Mouse (Mus musculus): ENCODE results near the gene Zdhhc11. TPM values are rescaled to one million over a fixed set of nuclear protein-coding genes. Genes with fewer than 3 reads are reported as not detected.
A peak's percentile ranks its signal among the peaks of the same experiment; 100 is the strongest.

Zdhhc11 gene
- polyA plus RNA-seq (2015; fragmentation: Nextera tagmentation; extraction: Ambion mirVana), result not detected in 2 replicates

- Histone ChIP-seq H3K9ac (no peak within 1 kb of the TSS), H3K27ac (replicated peaks) (no peak within 1 kb of the TSS), H3K4me3 (no peak within 1 kb of the TSS), H3K4me1 (replicated peaks) (no peaks in the 10 kb centered on the region), H3K27me3 (no peaks in the 10 kb centered on the region), H3K36me3 (peaks cover 44% of the 10 kb centered on the region), H3K9me3 (no peaks in the 10 kb centered on the region), H3K4me2 (no peak within 1 kb of the TSS)
- WGBS, result 88% methylated on average over 5 of the region's 5 CpGs
- no peak for ATAC-seq (ENCODE audit: low read depth)
Measured at GRCm38 (mm10) chr13:73963551-73963950, at the start of gene Zdhhc11. Gene Zdhhc11, plus strand, starts transcription at chr13:73963851.

GRCm38 (mm10) chr13:73932201-73932600 is 31.4 kb upstream of the Zdhhc11 start:
- H3K27me3 ChIP-seq, result no peaks in the 10 kb centered on the region
- no peak overlapping the region for H3K4me2 ChIP-seq
- H3K9me3 ChIP-seq, result no peaks in the 10 kb centered on the region
- H3K9ac ChIP-seq, result no peak overlapping the region
- peaks cover 6% of the 10 kb centered on the region for H3K4me1 ChIP-seq (replicated peaks)
- 91% methylated on average over 10 of the region's 10 CpGs for WGBS
- H3K27ac ChIP-seq (replicated peaks), result no peak overlapping the region
- peaks cover 30% of the 10 kb centered on the region for H3K36me3 ChIP-seq
- no peak for ATAC-seq (ENCODE audit: low read depth)
- no peak overlapping the region for H3K4me3 ChIP-seq

GRCm38 (mm10) chr13:73936938-73937320 is 26.7 kb upstream of the Zdhhc11 start:
- peak; percentile 41 for ATAC-seq (ENCODE audit: low read depth)

GRCm38 (mm10) chr13:73937321-73938176 is 26.1 kb upstream of the Zdhhc11 start, which contains the start of the genes Trip13 and Brd9:
Gene Trip13, minus strand, starts transcription at chr13:73937784.
Gene Brd9, plus strand, starts transcription at chr13:73937811.
- Histone ChIP-seq H3K36me3 (peaks cover 29% of the 10 kb centered on the region), H3K27ac (replicated peaks) (peak within 1 kb of the TSS; percentile 89), H3K9ac (peak within 1 kb of the TSS; percentile 83), H3K27me3 (no peaks in the 10 kb centered on the region), H3K4me3 (peak within 1 kb of the TSS; percentile 72), H3K4me1 (replicated peaks) (peaks cover 16% of the 10 kb centered on the region), H3K9me3 (no peaks in the 10 kb centered on the region), H3K4me2 (peak within 1 kb of the TSS; percentile 70)
- peak; percentile 96 for ATAC-seq (ENCODE audit: low read depth)
- under 1% methylated on average over 82 of the region's 82 CpGs for WGBS

More at GRCm38 (mm10) chr13:73936938-73937320, 26.7 kb upstream of the Zdhhc11 start:
- Histone ChIP-seq H3K4me1 (replicated peaks) (peaks cover 16% of the 10 kb centered on the region), H3K9me3 (no peaks in the 10 kb centered on the region), H3K9ac (peak overlapping the region; percentile 83), H3K4me2 (peak overlapping the region; percentile 70), H3K27me3 (no peaks in the 10 kb centered on the region), H3K36me3 (peaks cover 26% of the 10 kb centered on the region), H3K27ac (replicated peaks) (no peak overlapping the region), H3K4me3 (peak overlapping the region; percentile 72)
- 16% methylated on average over 5 of the region's 5 CpGs for WGBS

GRCm38 (mm10) chr13:73938177-73938560 is 25.5 kb upstream of the Zdhhc11 start:
- H3K9me3 ChIP-seq, result no peaks in the 10 kb centered on the region
- H3K4me2 ChIP-seq, result peak overlapping the region; percentile 70
- H3K4me1 ChIP-seq (replicated peaks), result peaks cover 16% of the 10 kb centered on the region
- peak overlapping the region; percentile 89 for H3K27ac ChIP-seq (replicated peaks)
- peaks cover 35% of the 10 kb centered on the region for H3K36me3 ChIP-seq
- no peaks in the 10 kb centered on the region for H3K27me3 ChIP-seq
- peak overlapping the region; percentile 83 for H3K9ac ChIP-seq
- 43% methylated on average over 13 of the region's 13 CpGs for WGBS
- ATAC-seq (ENCODE audit: low read depth), result peak; percentile 58
- peak overlapping the region; percentile 72 for H3K4me3 ChIP-seq

- Histone ChIP-seq H3K27me3 (no peaks in the 10 kb centered on the region), H3K36me3 (peaks cover 45% of the 10 kb centered on the region), H3K27ac (replicated peaks) (no peak overlapping the region), H3K4me1 (replicated peaks) (peaks cover 16% of the 10 kb centered on the region), H3K4me2 (no peak overlapping the region), H3K4me3 (no peak overlapping the region), H3K9ac (no peak overlapping the region), H3K9me3 (no peaks in the 10 kb centered on the region)
- ATAC-seq (ENCODE audit: low read depth), result no peak
- 94% methylated on average over 5 of the region's 5 CpGs for WGBS
Measured at GRCm38 (mm10) chr13:73939101-73939500, 24.6 kb upstream of the Zdhhc11 start.

GRCm38 (mm10) chr13:73944606-73945005 is 19.0 kb upstream of the Zdhhc11 start:
- peaks cover 98% of the 10 kb centered on the region for H3K36me3 ChIP-seq
- no peak overlapping the region for H3K4me2 ChIP-seq
- no peak overlapping the region for H3K4me3 ChIP-seq
- H3K4me1 ChIP-seq (replicated peaks), result no peaks in the 10 kb centered on the region
- H3K27ac ChIP-seq (replicated peaks), result no peak overlapping the region
- H3K9ac ChIP-seq, result no peak overlapping the region
- WGBS, result 95% methylated on average over 9 of the region's 9 CpGs
- no peaks in the 10 kb centered on the region for H3K27me3 ChIP-seq
- H3K9me3 ChIP-seq, result no peaks in the 10 kb centered on the region
- ATAC-seq (ENCODE audit: low read depth), result no peak

GRCm38 (mm10) chr13:73953551-73954130 is 10.0 kb upstream of the Zdhhc11 start:
- WGBS, result 100% methylated on average over 1 of the region's 1 CpGs
- Histone ChIP-seq H3K4me3 (no peak overlapping the region), H3K27me3 (no peaks in the 10 kb centered on the region), H3K4me2 (no peak overlapping the region), H3K9ac (no peak overlapping the region), H3K27ac (replicated peaks) (no peak overlapping the region), H3K4me1 (replicated peaks) (no peaks in the 10 kb centered on the region), H3K36me3 (peaks cover 94% of the 10 kb centered on the region), H3K9me3 (no peaks in the 10 kb centered on the region)
- no peak for ATAC-seq (ENCODE audit: low read depth)

- H3K4me2 ChIP-seq, result no peak overlapping the region
- H3K36me3 ChIP-seq, result peaks cover 94% of the 10 kb centered on the region
- H3K4me1 ChIP-seq (replicated peaks), result no peaks in the 10 kb centered on the region
- no peak for ATAC-seq (ENCODE audit: low read depth)
- no peaks in the 10 kb centered on the region for H3K9me3 ChIP-seq
- H3K27me3 ChIP-seq, result no peaks in the 10 kb centered on the region
- 54% methylated on average over 6 of the region's 6 CpGs for WGBS
- H3K9ac ChIP-seq, result no peak overlapping the region
- H3K27ac ChIP-seq (replicated peaks), result no peak overlapping the region
- no peak overlapping the region for H3K4me3 ChIP-seq
Measured at GRCm38 (mm10) chr13:73954666-73955065, 9.0 kb upstream of the Zdhhc11 start.

- no peak for ATAC-seq (ENCODE audit: low read depth)
- H3K27ac ChIP-seq (replicated peaks), result no peak overlapping the region
- WGBS, result 87% methylated on average over 5 of the region's 5 CpGs
- peaks cover 94% of the 10 kb centered on the region for H3K36me3 ChIP-seq
- no peak overlapping the region for H3K9ac ChIP-seq
- no peaks in the 10 kb centered on the region for H3K9me3 ChIP-seq
- H3K4me2 ChIP-seq, result no peak overlapping the region
- H3K4me3 ChIP-seq, result no peak overlapping the region
- H3K27me3 ChIP-seq, result no peaks in the 10 kb centered on the region
- H3K4me1 ChIP-seq (replicated peaks), result no peaks in the 10 kb centered on the region
Measured at GRCm38 (mm10) chr13:73955531-73955930, 8.1 kb upstream of the Zdhhc11 start.

GRCm38 (mm10) chr13:73960117-73960652 is 3.5 kb upstream of the Zdhhc11 start:
- 92% methylated on average over 10 of the region's 10 CpGs for WGBS
- no peak overlapping the region for H3K27ac ChIP-seq (replicated peaks)
- no peak for ATAC-seq (ENCODE audit: low read depth)
- H3K27me3 ChIP-seq, result no peaks in the 10 kb centered on the region
- H3K4me2 ChIP-seq, result no peak overlapping the region
- H3K9me3 ChIP-seq, result no peaks in the 10 kb centered on the region
- no peaks in the 10 kb centered on the region for H3K4me1 ChIP-seq (replicated peaks)
- no peak overlapping the region for H3K4me3 ChIP-seq
- no peak overlapping the region for H3K9ac ChIP-seq
- H3K36me3 ChIP-seq, result peaks cover 76% of the 10 kb centered on the region

GRCm38 (mm10) chr13:73961177-73961576 is 2.5 kb upstream of the Zdhhc11 start:
- H3K27me3 ChIP-seq, result no peaks in the 10 kb centered on the region
- no peak overlapping the region for H3K27ac ChIP-seq (replicated peaks)
- H3K4me3 ChIP-seq, result no peak overlapping the region
- no peaks in the 10 kb centered on the region for H3K9me3 ChIP-seq
- no peaks in the 10 kb centered on the region for H3K4me1 ChIP-seq (replicated peaks)
- WGBS, result 90% methylated on average over 4 of the region's 4 CpGs
- peaks cover 66% of the 10 kb centered on the region for H3K36me3 ChIP-seq
- no peak overlapping the region for H3K4me2 ChIP-seq
- H3K9ac ChIP-seq, result no peak overlapping the region
- ATAC-seq (ENCODE audit: low read depth), result no peak
